Mouse (Mus musculus): ENCODE measurements around the gene Itsn1. TPM values are rescaled to one million over a fixed set of nuclear protein-coding genes. Genes with fewer than 3 reads are reported as not detected.

Itsn1 gene
- polyA plus RNA-seq, 1 experiment from 2014 or later: 7.8 TPM

DNA sequence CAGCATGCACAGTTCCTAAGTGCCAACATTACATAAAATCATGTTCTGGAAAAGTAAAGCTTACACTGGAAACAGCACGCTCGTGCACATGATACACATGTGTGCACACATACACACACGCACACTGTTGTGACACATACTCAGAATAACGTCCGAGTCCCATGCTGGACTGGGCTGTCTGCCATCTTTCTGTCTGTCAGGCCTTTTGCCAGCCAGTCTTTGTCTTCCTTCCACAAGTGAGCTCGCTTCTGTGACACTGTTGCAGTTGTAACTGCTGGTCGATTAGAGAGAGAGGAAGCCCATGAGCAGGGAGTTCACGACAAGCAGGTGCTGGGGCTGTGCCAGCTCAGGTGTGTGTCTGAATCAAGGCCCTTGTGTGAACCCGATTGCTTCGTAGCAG is 57.3 kb downstream of the Itsn1 start:
- no peak for DNase-seq (ENCODE audit: low spot score)
- no peaks in the 10 kb centered on the region; the same call in 1 of the 2 replicates for H3K36me3 ChIP-seq (ENCODE audit: control insufficient read depth, insufficient read depth, low read length)
- WGBS: 70% methylated on average over 10 of the region's 10 CpGs
- H3K4me3 ChIP-seq (ENCODE audit: low read depth, low read length): no peak overlapping the region
- ATAC-seq (ENCODE audit: low FRiP score, low TSS enrichment): no peak
- no peaks in the 10 kb centered on the region for H3K27me3 ChIP-seq (ENCODE audit: control insufficient read depth, insufficient read depth, low read length)
- H3K27ac ChIP-seq (replicated peaks): no peak overlapping the region
- H3K9ac ChIP-seq (ENCODE audit: low read length): no peak overlapping the region
- H3K4me1 ChIP-seq (replicated peaks; ENCODE audit: control insufficient read depth, insufficient read depth): no peaks in the 10 kb centered on the region
- no peaks in the 10 kb centered on the region for H3K9me3 ChIP-seq (ENCODE audit: control insufficient read depth, low read length)
- TF ChIP-seq CTCF (IDR thresholded peaks at IDR 0.05; ENCODE audit: low read depth): no peak
- H3K4me2 ChIP-seq (replicated peaks; ENCODE audit: low read depth): no peak overlapping the region

DNA sequence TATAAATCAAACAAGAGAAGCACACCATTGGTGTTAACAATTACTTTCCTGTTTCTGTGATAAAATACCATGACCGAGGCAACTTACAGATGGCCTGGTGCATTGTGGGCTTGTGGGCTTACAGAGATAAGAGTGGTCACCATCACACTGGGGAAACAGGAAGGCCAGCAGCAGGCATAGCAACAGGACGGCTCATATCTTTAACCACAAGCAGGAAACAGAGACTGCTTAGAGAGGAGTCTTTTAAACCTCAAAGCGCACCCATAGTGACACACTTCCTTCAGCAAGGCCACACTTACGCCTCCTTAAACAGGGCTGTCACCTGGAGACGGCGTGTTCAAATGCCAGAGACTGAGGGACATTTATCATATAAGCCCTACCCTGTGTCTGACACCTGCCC is 60.6 kb downstream of the Itsn1 start:
- Histone ChIP-seq H3K4me1 (replicated peaks; ENCODE audit: control insufficient read depth, insufficient read depth) (no peaks in the 10 kb centered on the region), H3K27me3 (ENCODE audit: control insufficient read depth, insufficient read depth, low read length) (no peaks in the 10 kb centered on the region), H3K27ac (replicated peaks) (no peak overlapping the region), H3K9me3 (ENCODE audit: control insufficient read depth, low read length) (no peaks in the 10 kb centered on the region), H3K36me3 (ENCODE audit: control insufficient read depth, insufficient read depth, low read length) (peaks cover 7% of the 10 kb centered on the region; the same call in 1 of the 2 replicates), H3K4me3 (ENCODE audit: low read depth, low read length) (no peak overlapping the region), H3K9ac (ENCODE audit: low read length) (no peak overlapping the region), H3K4me2 (replicated peaks; ENCODE audit: low read depth) (no peak overlapping the region)
- DNase-seq (ENCODE audit: low spot score) (peak; percentile 52), ATAC-seq (ENCODE audit: low FRiP score, low TSS enrichment) (peak; percentile 93)
- WGBS: 47% methylated on average over 6 of the region's 6 CpGs
- TF ChIP-seq CTCF (IDR thresholded peaks at IDR 0.05; ENCODE audit: low read depth) (no peak), EP300 (optimal IDR thresholded peaks at IDR 0.05) (no peak)

DNA sequence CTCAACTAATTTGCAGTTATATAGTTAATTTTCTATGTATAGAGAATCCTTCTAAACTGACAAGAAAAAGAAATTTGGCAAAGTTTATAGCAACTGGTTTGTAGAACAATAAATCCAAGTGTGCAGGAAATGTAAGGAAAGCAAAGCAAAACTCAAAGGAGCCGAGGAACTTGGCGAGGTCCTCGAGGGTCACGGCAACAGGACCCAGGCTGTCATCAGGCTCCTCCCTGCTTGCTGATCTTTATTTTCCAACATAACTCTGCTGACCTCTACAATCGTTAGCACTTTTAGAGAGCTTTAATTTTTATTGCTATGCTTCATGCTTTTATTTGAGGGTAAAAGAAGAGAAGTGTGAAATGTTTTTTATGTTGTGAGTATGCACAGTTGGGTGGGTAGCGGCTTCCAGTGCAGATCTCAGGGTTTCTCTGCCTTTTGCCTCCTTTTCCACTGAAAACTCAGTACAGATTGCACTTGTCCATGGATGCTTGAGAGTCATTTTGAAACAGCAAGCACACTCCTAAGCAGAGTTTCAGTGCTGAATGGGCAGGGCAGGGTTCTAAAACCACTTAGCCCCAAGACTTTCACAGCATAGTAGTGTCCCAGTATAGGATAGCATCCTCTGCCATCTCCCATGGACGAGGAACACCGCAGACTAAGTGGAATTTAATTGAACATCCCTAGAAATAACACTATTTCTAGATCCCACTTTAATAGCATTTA is 63.6 kb downstream of the Itsn1 start:
- Histone ChIP-seq H3K9me3 (ENCODE audit: control insufficient read depth, low read length) (no peaks in the 10 kb centered on the region), H3K27ac (replicated peaks) (no peak overlapping the region), H3K4me2 (replicated peaks; ENCODE audit: low read depth) (no peak overlapping the region), H3K36me3 (ENCODE audit: control insufficient read depth, insufficient read depth, low read length) (peaks cover 7% of the 10 kb centered on the region), H3K4me3 (ENCODE audit: low read depth, low read length) (no peak overlapping the region), H3K27me3 (ENCODE audit: control insufficient read depth, insufficient read depth, low read length) (no peaks in the 10 kb centered on the region), H3K4me1 (replicated peaks; ENCODE audit: control insufficient read depth, insufficient read depth) (no peaks in the 10 kb centered on the region), H3K9ac (ENCODE audit: low read length) (no peak overlapping the region)
- no peak for DNase-seq (ENCODE audit: low spot score)
- TF ChIP-seq EP300 (optimal IDR thresholded peaks at IDR 0.05): no peak
- 76% methylated on average over 8 of the region's 8 CpGs for WGBS
- ATAC-seq (ENCODE audit: low FRiP score, low TSS enrichment): no peak

DNA sequence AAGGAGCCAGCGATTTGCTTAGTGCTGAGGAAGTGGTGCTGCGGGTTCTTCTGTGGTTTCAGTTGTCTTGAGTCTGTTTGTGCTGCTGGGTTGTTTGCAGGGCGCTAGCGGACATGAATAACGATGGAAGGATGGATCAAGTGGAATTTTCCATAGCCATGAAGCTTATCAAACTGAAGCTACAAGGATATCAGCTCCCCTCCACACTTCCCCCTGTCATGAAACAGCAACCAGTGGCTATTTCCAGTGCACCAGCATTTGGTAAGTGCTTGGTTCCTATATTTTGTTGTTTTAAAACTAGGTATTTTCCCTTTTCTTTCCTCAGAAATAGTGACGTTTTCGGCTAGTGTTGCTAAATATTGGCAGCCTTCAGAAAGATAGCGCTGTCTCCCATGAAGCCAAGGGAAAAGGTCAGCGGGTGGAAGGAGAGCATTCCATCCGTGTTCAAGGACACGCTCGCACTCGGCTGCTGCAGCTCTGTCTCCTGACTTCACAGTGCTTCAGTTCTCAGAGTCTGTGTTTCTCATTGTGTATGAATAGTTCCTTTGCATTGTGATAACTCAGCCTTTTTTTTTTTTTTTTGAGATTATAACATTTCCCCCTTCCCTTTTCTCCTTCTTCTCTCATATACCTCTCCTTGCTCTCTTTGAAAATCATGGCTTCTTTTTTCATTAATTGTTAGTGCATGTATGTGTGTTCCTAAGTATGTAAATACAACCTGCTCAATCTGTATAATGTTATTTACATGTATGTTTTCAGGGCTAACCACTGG is 64.6 kb downstream of the Itsn1 start:
- peaks cover 7% of the 10 kb centered on the region for H3K36me3 ChIP-seq (ENCODE audit: control insufficient read depth, insufficient read depth, low read length)
- ATAC-seq (ENCODE audit: low FRiP score, low TSS enrichment) (no peak), DNase-seq (ENCODE audit: low spot score) (no peak)
- no peak overlapping the region for H3K4me3 ChIP-seq (ENCODE audit: low read depth, low read length)
- H3K4me2 ChIP-seq (replicated peaks; ENCODE audit: low read depth): no peak overlapping the region
- TF ChIP-seq EP300 (optimal IDR thresholded peaks at IDR 0.05) (no peak), CTCF (IDR thresholded peaks at IDR 0.05; ENCODE audit: low read depth) (no peak)
- H3K9me3 ChIP-seq (ENCODE audit: control insufficient read depth, low read length): no peaks in the 10 kb centered on the region
- H3K4me1 ChIP-seq (replicated peaks; ENCODE audit: control insufficient read depth, insufficient read depth): no peaks in the 10 kb centered on the region
- WGBS: 89% methylated on average over 13 of the region's 13 CpGs
- H3K27ac ChIP-seq (replicated peaks): no peak overlapping the region
- no peaks in the 10 kb centered on the region for H3K27me3 ChIP-seq (ENCODE audit: control insufficient read depth, insufficient read depth, low read length)
- no peak overlapping the region for H3K9ac ChIP-seq (ENCODE audit: low read length)

DNA sequence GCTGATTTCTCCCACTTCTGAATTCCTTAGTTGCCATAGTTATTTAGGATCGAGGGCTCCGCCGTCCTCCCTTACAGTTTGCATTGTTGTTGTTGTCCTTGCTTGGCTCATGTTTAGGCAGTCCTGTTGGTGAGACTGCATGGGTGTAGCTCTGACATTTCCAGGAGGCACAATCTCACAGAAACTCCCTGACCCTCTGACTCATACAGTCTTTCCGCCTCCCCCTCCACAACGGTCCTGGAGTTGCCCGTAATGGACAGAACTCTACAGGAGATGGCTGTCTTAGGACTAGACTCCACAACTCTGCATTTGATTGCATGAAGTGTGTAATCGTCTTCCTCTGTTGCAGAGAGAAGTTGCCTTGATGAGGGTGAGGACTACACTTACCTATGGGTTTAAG is 65.2 kb downstream of the Itsn1 start:
- no peak for DNase-seq (ENCODE audit: low spot score)
- Histone ChIP-seq H3K4me3 (ENCODE audit: low read depth, low read length) (no peak overlapping the region), H3K27me3 (ENCODE audit: control insufficient read depth, insufficient read depth, low read length) (no peaks in the 10 kb centered on the region), H3K9ac (ENCODE audit: low read length) (no peak overlapping the region), H3K4me1 (replicated peaks; ENCODE audit: control insufficient read depth, insufficient read depth) (no peaks in the 10 kb centered on the region), H3K4me2 (replicated peaks; ENCODE audit: low read depth) (no peak overlapping the region), H3K36me3 (ENCODE audit: control insufficient read depth, insufficient read depth, low read length) (peaks cover 7% of the 10 kb centered on the region), H3K27ac (replicated peaks) (no peak overlapping the region), H3K9me3 (ENCODE audit: control insufficient read depth, low read length) (no peaks in the 10 kb centered on the region)
- TF ChIP-seq CTCF (IDR thresholded peaks at IDR 0.05; ENCODE audit: low read depth) (no peak), EP300 (optimal IDR thresholded peaks at IDR 0.05) (no peak)
- ATAC-seq (ENCODE audit: low FRiP score, low TSS enrichment): no peak
- WGBS: 94% methylated on average over 7 of the region's 7 CpGs

DNA sequence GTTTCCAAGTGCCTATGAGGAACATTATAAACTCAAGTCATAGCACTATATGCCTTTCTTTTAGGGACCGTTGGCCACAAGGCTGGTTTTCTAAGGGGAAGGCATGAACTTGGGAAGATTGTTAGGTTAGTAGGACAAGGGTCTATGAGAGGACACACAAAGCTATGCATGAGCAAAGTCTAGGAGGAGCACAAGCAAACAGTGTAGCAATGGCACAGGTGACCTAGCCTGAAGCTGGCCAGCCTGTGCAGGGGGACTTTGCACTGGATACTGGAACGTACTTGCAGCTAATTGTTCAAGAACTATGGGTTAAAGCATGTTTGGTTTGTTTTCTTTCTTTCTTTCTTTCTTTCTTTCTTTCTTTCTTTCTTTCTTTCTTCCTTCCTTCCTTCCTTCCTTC is 66.0 kb downstream of the Itsn1 start:
- WGBS: 88% methylated on average over 2 of the region's 2 CpGs
- H3K27me3 ChIP-seq (ENCODE audit: control insufficient read depth, insufficient read depth, low read length): no peaks in the 10 kb centered on the region
- no peak for DNase-seq (ENCODE audit: low spot score)
- no peak for ATAC-seq (ENCODE audit: low FRiP score, low TSS enrichment)
- no peaks in the 10 kb centered on the region for H3K4me1 ChIP-seq (replicated peaks; ENCODE audit: control insufficient read depth, insufficient read depth)
- TF ChIP-seq CTCF (IDR thresholded peaks at IDR 0.05; ENCODE audit: low read depth) (no peak), EP300 (optimal IDR thresholded peaks at IDR 0.05) (no peak)
- H3K36me3 ChIP-seq (ENCODE audit: control insufficient read depth, insufficient read depth, low read length): peaks cover 7% of the 10 kb centered on the region
- H3K9ac ChIP-seq (ENCODE audit: low read length): no peak overlapping the region
- H3K9me3 ChIP-seq (ENCODE audit: control insufficient read depth, low read length): no peaks in the 10 kb centered on the region
- no peak overlapping the region for H3K27ac ChIP-seq (replicated peaks)
- H3K4me2 ChIP-seq (replicated peaks; ENCODE audit: low read depth): no peak overlapping the region
- H3K4me3 ChIP-seq (ENCODE audit: low read depth, low read length): no peak overlapping the region
